In genomic region chr8:45236164-45236912, GRCm38 (mm10) we compare ENCODE assay signal across 7 mouse cellular contexts. TPM values are rescaled to one million over a fixed set of nuclear protein-coding genes. Genes with fewer than 3 reads are reported as not detected.
A peak's percentile ranks its signal among the peaks of the same experiment; 100 is the strongest.
DNase-seq lines count a peak whose midpoint lies in the region; ATAC-seq and TF ChIP-seq lines count a peak whose summit lies in the region.

No protein-coding gene starts in this region.

- no peaks in the 10 kb centered on the region for H3K27me3 ChIP-seq in forebrain, embryonic 15.5 days
- no peaks in the 10 kb centered on the region for H3K27me3 ChIP-seq in hindbrain, embryonic 15.5 days
- H3K27me3 ChIP-seq in stomach, embryonic 14.5 days (ENCODE audit: control insufficient read depth, insufficient read depth, low read length), result no peaks in the 10 kb centered on the region

- peak overlapping the region; percentile 27; the same call in 1 of the 2 replicates for H3K4me2 ChIP-seq in forebrain, embryonic 15.5 days (replicated peaks)
- peak overlapping the region; percentile 46 for H3K4me2 ChIP-seq in hindbrain, embryonic 15.5 days
- 0 out of 2 replicates have a peak overlapping the region, but pooled peaks have one; percentile 16 for H3K4me2 ChIP-seq in stomach, embryonic 14.5 days (replicated peaks; ENCODE audit: low read depth, low read length)

- peak; percentile 77 for DNase-seq in NIH3T3 (ENCODE audit: low read depth)
- DNase-seq in brain, embryonic 14.5 days (ENCODE audit: low read depth), result peak; percentile 89
- DNase-seq in left cerebral cortex, adult 18-20 months (ENCODE audit: low spot score in 2 of 2), result peak; percentile 50 to 58

- ATAC-seq in forebrain, embryonic 15.5 days (replicated peaks), result peak; percentile 70
- peak; percentile 83 for ATAC-seq in hindbrain, embryonic 15.5 days (ENCODE audit: low FRiP score, low read depth)
- peak; percentile 61; the same call in 1 of the 2 replicates for ATAC-seq in megakaryocyte progenitor cell, adult 5-6 weeks (replicated peaks; ENCODE audit: poor library complexity)
- peak; percentile 38; the same call in 1 of the 2 replicates for ATAC-seq in stomach, embryonic 14.5 days (ENCODE audit: insufficient number of reproducible peaks, insufficient read depth, low FRiP score, low read depth)

- H3K9me3 ChIP-seq in forebrain, embryonic 15.5 days, result no peaks in the 10 kb centered on the region
- H3K9me3 ChIP-seq in hindbrain, embryonic 15.5 days, result no peaks in the 10 kb centered on the region
- no peaks in the 10 kb centered on the region for H3K9me3 ChIP-seq in stomach, embryonic 14.5 days (ENCODE audit: control insufficient read depth, low read depth, low read length)

- H3K27ac ChIP-seq in forebrain, embryonic 15.5 days (replicated peaks), result no peak overlapping the region
- H3K27ac ChIP-seq in hindbrain, embryonic 15.5 days (replicated peaks), result no peak overlapping the region; the same call in 1 of the 2 replicates
- no peak overlapping the region for H3K27ac ChIP-seq in stomach, embryonic 14.5 days (ENCODE audit: low read length)

- H3K4me1 ChIP-seq in forebrain, embryonic 15.5 days, result no peaks in the 10 kb centered on the region
- H3K4me1 ChIP-seq in hindbrain, embryonic 15.5 days (replicated peaks), result peaks cover 6% of the 10 kb centered on the region
- no peaks in the 10 kb centered on the region for H3K4me1 ChIP-seq in stomach, embryonic 14.5 days (ENCODE audit: control insufficient read depth, insufficient read depth, low read length)

- no peak overlapping the region for H3K9ac ChIP-seq in forebrain, embryonic 15.5 days (replicated peaks)
- H3K9ac ChIP-seq in hindbrain, embryonic 15.5 days, result peak overlapping the region; percentile 14; the same call in 1 of the 2 replicates
- no peak overlapping the region for H3K9ac ChIP-seq in stomach, embryonic 14.5 days (replicated peaks; ENCODE audit: low read depth, low read length)

- 24% methylated on average over 14 of the region's 14 CpGs for WGBS in forebrain, embryonic 15.5 days
- WGBS in hindbrain, embryonic 15.5 days, result 16% methylated on average over 14 of the region's 14 CpGs
- 19% methylated on average over 14 of the region's 14 CpGs for WGBS in stomach, embryonic 14.5 days

- no peak for TF ChIP-seq POLR2A in brain, embryonic 14.5 days (IDR thresholded peaks at IDR 0.05; ENCODE audit: borderline replicate concordance, extremely low read depth, insufficient read depth, insufficient read length, poor library complexity, severe bottlenecking)

- peak; percentile 80 for TF ChIP-seq CTCF in brain, embryonic 14.5 days (IDR thresholded peaks at IDR 0.05; ENCODE audit: borderline replicate concordance, extremely low read depth, insufficient read depth, insufficient read length)

- H3K4me3 ChIP-seq in forebrain, embryonic 15.5 days, result no peak overlapping the region
- H3K4me3 ChIP-seq in hindbrain, embryonic 15.5 days, result peak overlapping the region; percentile 14
- H3K4me3 ChIP-seq in stomach, embryonic 14.5 days (ENCODE audit: low read depth, low read length), result no peak overlapping the region

- H3K36me3 ChIP-seq in forebrain, embryonic 15.5 days, result no peaks in the 10 kb centered on the region
- no peaks in the 10 kb centered on the region for H3K36me3 ChIP-seq in hindbrain, embryonic 15.5 days
- H3K36me3 ChIP-seq in stomach, embryonic 14.5 days (ENCODE audit: control insufficient read depth, insufficient read depth, low read length), result no peaks in the 10 kb centered on the region

RNA-seq across cellular contexts. Expression of gene F11, which starts 25.5 kb away (rescaled TPM):
- polyA plus RNA-seq in brain, embryonic 14.5 days (2012; rRNA removed), result 0.09 TPM in 1 of 2 replicates, not detected in the other
- not detected in 2 replicates for polyA plus RNA-seq in forebrain, embryonic 15.5 days (2015; fragmentation: Nextera tagmentation; extraction: Ambion mirVana)
- polyA plus RNA-seq in hindbrain, embryonic 15.5 days (2015; fragmentation: Nextera tagmentation; extraction: Ambion mirVana), result not detected in 2 replicates
- total RNA-seq in left cerebral cortex, adult 18-20 months (2021), result not detected
- total RNA-seq in megakaryocyte progenitor cell, adult 5-6 weeks (2015), result not detected in 2 replicates
- not detected in 2 replicates for total RNA-seq in megakaryocyte progenitor cell, adult 5-6 weeks (2017)
- not detected in 2 replicates for polyA plus RNA-seq in stomach, embryonic 14.5 days (2014; fragmentation: Nextera tagmentation; extraction: Ambion mirVana)

RNA-seq across cellular contexts. Expression of gene Klkb1, which starts 58.3 kb away (rescaled TPM):
- 0.03 TPM in 2 replicates for polyA plus RNA-seq in brain, embryonic 14.5 days (2012; rRNA removed)
- polyA plus RNA-seq in forebrain, embryonic 15.5 days (2015; fragmentation: Nextera tagmentation; extraction: Ambion mirVana), result not detected in 2 replicates
- polyA plus RNA-seq in hindbrain, embryonic 15.5 days (2015; fragmentation: Nextera tagmentation; extraction: Ambion mirVana), result 0.04 TPM in 1 of 2 replicates, not detected in the other
- total RNA-seq in left cerebral cortex, adult 18-20 months (2021), result not detected
- not detected in 2 replicates for total RNA-seq in megakaryocyte progenitor cell, adult 5-6 weeks (2015)
- not detected in 2 replicates for total RNA-seq in megakaryocyte progenitor cell, adult 5-6 weeks (2017)
- polyA plus RNA-seq in stomach, embryonic 14.5 days (2014; fragmentation: Nextera tagmentation; extraction: Ambion mirVana), result not detected in 2 replicates
